Mouse (Mus musculus) 3T3-L1 (cell line): ENCODE results near the gene Ist1.

ENCODE experiments used
- DNase-seq: peaks from one replicate; pipeline ENCODE4 v3.0.0-alpha.2; 2015; ENCODE audit warnings: low read depth, low spot score

The Ist1 gene

DNA sequence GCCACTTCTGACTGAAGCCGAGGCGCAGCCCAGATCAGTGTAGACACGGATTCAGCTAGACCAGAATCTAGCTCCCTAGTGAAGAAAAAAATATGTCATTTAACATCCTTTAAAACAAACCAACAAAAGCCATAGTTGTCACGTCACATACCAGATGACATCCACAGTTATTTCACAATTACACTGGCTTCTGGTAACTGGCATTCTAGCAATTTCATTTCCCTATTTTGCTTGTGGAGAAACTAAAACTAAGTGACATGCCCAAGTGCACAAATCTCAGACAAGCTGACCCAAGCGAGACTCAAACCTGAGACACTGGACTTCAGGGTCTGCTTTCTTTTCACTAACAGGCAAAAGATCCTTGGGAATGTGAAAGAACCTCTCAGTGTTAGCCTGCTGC is 10.9 kb downstream of the Ist1 start:
- no peak for DNase-seq

DNA sequence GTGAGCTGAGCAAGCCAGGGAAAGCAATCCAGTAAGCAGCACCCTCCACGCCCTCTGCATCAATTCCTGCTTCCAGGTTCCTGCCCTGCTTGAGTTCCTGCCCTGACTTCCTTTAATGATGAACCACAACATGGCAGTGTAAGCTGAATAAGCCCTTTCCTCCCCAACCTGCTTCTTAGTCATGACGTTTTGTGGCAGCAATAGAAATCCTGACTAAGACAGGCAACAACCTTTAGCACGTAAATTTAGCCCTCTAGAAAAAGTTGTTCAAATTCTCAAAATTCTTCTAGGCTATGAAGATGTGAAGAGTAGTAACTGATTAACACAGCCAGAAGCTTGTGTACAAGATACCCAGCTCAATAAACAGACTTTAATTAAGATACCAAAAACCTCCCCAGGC is 11.5 kb downstream of the Ist1 start:
- no peak for DNase-seq

DNA sequence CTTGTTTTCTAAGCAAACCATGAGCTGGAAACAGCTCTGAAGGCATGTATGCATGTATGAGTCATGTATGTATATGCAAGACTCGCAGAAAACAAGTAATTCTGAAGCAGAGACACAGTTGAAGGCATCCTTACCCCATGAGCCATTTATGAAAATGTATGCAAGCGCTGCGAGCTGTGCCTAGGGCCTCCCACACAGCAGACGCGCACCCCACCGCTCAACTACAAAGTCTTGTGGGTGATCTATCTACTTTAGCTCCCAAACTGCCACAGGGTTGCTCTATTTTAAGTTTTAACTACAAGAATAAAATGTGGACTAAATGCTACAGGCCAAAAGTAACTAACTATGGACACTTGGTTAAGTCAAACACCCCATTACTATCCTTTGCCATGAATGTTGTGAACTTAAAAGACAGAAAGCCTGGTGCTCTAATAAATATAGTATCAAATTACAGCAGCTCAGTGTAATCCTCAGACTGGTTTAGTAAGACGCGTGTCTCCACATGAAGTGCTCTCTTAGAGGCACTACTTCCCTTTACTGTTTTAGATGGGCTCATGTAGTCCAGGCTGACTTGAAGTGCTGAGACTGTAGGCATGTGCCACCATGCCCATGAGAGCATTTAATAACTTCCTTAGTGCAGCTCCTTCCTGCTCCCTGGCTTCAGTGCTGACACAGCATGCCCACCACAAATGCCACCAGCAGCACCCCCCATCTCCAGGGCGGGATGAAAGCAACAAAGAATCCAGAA is 17.0 kb downstream of the Ist1 start:
- DNase-seq = no peak

DNA sequence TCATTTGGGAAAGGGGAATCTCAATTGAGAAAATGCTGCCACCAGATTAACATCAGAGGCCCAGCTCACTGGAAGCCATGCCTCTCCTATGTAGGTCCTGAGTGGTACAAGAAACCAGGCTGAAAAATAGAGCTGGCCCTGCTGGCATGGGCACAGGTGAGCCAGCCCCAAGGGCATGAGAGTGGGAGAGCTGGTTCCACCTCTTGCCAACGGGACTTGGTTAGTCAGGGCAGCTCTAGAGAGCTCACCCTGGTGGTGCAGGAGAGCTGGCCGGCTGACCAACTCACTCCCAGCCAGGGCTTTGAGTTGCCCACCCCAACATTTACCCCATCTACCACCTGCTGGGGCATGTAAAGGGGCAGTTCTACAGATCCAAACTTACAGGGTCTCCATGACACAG is 19.5 kb downstream of the Ist1 start:
- no peak for DNase-seq

DNA sequence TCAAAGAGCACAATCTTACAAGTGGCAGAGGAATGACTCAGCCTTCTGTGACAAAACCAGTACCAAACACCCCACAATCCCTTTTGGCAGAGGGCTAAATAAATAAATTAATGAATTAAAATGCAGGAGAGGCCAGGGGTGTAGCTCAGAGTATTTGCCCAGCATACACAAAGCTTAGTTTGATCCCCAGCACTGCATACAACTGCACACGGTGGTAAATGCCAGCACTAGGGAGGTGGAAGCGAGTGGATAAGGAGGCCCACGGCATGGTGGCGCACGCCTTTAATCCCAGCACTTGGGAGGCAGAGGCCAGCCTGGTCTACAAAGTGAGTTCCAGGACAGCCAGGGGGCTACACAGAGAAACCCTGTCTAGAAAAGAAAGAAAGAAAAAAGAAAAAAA is 20.4 kb downstream of the Ist1 start:
- no peak for DNase-seq

DNA sequence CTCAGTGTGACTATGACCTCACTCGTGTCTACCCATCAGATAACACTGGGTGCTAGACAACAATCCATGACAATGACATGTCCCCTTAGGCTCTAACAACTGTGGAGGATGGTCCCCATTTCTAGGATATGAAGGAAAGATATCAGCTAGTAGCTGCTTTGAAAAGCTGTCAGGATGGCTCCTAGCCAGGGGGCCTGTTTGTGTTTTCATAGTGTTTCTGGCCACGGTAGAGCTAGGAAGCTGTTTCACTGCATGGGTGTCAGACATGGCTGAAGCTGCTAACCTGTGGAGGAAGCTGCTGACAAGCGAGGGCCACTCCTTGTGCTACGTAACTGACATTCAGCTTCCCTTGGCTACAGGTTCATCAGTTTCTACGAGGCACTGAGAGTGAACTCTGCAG is 26.4 kb downstream of the Ist1 start:
- DNase-seq = no peak

DNA sequence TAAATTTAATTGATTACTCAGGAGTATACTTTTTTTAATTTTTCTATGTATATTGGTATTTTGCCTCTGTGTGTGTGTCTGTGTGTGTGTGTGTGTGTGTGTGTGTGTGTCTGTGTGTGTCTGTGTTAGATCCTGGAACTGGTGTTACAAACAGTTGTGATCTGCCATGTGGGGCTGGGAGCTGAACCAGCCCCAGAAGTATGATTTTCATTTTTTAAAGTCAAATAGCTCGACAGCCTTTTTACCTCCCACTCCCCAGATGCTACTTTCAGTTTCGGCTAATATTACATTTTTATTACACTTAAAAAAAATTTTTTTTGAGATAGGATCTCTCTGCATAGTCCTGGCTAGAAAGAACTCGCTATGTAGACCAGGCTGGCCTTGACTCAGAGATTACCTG is 30.7 kb downstream of the Ist1 start:
- DNase-seq = no peak

DNA sequence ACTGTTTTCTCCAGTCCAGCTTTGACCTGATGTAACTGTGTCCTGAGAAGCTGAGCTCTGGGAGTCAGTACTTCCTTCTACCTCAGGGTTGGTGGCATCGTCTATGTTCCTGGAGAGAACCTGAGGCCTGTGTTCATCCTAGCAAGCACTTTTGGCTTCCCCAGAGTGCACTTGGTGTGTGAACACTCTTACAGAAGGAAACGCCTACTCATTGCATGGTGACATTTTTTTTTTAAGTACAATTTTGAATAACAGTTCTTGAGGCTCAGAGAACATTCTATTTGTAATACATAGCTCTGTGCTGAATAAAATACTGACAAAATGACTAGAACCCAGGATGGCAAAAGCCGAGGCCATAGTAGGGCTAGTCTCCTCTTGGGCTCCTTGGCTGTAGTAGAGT is 36.2 kb downstream of the Ist1 start:
- no peak for DNase-seq

DNA sequence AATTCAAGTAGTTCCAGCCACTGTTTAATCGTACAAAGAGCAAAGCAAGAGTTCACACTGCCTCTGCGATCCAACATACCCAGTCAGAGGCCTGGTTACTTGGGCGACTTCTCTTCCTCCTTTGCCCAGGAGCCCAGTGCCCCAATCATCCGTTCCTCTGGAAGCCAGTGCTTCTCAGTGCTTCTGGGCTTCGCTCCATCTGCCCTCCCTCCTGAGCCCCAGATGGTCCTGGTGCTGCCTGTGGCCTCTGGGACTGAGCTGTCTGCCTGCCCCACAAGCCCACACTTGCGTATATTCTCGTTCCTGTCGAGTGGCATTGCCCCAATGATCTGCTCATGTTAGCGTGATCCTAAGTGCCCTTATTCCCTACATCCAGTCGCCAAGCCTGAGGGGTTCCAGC is 42.3 kb downstream of the Ist1 start:
- no peak for DNase-seq

DNA sequence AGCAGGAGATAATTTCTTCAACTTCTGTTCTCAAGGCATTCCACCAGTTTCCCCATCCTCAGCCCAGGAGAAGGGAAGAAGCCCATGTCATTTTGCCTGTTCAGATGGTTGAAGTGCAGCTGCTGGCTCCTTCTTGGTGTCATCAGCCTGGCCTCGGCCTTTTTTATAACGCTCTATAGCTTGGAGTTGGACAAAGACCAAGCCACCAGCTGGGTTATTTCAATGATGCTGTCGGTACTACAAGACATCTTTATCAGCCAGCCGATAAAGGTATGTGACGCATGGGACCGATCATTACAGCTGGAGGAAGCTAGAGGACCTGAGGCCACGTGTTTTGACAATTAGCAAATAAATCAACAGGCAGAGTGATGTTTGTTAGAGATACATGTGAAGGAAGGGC is 44.6 kb downstream of the Ist1 start:
- no peak for DNase-seq

DNA sequence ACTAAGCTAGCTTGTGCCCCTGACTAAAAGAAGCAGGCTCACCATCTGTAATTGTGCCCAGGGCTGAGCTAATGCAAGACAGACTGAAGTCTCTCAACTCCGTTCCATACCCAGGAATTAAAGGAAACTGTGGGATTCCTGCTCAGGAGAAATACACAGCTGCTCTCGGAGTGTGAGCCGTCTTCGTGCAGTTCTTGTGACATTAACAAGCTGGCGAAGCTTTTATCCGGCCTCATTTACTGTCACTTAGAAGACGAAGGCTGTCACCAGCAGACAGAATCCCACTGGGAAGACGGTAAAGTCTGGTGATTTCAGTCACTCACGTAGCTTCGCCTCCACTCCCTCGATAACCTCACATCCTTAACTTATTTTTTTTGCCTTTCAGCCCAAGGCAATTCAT is 45.7 kb downstream of the Ist1 start:
- no peak for DNase-seq

DNA sequence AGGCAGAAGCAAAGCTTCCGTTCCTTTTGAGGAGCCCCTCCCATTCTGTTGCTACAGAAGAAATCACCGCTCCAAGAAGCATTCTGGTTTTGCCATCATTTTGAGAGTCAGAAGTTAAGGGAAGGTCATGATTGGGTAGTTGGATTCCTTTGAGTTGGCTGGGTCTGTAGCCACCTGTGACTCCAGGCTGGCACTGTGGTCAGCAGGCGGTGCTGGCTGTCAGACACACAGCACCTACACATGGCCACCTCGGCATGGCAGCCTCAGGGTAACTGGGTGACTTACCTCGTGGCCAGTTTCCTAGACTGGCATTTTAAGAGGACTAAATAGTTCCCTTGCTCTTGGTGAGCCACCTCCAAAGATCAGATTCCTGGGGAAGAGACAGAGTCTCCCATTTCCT is 51.8 kb downstream of the Ist1 start:
- DNase-seq = no peak

DNA sequence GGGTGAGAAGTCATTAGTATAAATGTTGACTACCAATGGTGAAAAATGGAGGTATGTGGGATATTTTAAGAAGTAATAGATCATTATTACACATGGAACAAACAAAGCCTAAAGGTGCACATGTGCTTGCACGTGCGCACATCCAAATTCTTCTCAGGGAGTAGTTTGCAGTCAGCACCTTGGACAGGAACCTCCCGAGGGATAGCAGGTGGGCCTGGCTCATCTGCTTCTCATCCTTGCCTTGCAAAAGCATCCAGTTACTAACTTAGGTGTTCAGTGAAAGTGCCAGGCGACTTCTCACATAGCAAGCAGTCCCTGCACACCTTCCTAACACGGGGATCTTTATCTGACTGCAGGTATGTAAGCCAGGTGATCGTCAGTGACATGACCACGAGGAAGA is 52.6 kb downstream of the Ist1 start:
- no peak for DNase-seq

DNA sequence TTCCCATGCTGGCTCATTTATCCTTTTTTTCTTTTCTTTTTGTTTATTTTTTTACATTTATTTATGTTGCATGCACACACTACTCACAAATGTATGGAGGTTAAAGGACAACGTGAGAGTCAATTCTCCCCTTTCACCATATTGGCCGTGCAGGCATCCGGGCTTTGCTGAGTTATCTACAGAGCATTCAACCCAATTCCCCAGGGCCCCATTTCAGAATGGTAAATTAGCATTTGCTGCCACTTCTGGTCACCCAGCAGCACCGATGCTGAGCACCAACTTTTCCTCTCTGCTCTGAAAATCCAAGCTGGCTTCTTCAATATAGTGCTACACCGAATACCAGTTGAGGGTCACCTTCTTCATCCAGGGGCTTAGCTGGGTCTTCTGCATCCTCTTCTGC is 54.2 kb downstream of the Ist1 start:
- DNase-seq = no peak

DNA sequence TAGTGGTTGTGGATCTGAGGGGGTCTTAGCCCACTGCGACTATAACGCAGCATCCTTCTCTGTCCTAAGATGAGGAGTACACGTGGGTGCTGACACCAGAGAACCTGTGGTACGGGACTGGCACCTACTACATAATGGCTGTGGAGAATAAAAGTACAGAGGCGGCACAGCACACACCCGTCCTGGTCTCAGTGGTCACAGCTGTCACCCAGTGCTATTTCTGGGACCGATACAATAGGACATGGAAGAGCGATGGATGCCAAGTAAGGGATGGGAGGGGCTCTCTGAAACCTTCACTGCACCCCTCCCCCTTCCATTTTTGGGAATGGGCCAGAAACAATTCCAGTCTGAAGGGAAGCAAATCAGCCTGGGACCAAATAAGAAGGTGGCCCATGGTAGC is 57.9 kb downstream of the Ist1 start:
- no peak for DNase-seq

DNA sequence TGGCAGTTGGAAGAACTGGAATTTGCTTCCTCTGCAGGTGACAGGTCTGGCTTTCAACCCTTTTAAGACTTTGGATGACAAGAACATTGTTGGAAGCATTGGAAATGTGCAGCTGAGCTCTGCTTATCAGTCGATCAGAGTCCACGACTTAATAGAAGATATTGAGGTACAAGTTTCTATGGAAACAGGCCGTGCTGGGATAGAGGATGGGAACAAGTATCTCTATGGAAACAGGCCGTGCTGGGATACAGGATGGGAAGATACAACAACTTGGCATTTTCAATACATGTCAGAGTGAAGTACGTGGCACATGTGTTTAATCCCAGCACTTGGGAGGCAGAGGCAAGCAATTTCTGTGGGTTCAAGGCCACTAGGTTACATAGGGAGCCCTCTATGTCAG is 60.6 kb downstream of the Ist1 start:
- DNase-seq = no peak

DNA sequence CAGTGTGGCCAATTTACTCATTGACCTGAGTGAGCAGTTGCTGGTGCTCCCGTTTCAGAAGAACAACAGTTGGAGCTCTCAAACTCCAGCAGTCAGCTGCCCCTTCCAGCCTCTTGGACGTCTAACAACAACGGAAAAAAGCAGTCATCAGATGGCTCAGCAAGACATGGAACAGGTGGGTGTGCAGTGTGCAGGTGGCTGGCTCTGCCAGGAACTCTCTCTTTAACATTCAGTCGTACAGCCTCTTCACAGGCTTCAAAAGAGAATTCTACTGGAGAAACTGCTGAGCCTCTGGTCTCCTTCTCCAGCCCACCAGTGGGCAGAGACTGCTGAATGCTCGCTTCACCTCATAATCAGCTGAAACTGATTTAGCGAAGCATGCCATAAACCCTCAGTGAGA is 64.4 kb downstream of the Ist1 start:
- DNase-seq = no peak
